16 mouse cellular contexts compared by ENCODE assay signal in genomic region chr15:74413217-74413616, GRCm38 (mm10).
DNase-seq lines count a peak whose midpoint lies in the region; ATAC-seq and TF ChIP-seq lines count a peak whose summit lies in the region.
"Had no signal": no experiment of that assay in that cellular context is flagged by ENCODE, and none has a peak within 500 bp of the region (broad histone marks: within the 10 kb centered on the region; RNA-seq: fewer than 3 reads in every experiment).

No protein-coding gene starts in this region.

- TF ChIP-seq CTCF in lung, embryonic 14.5 days (IDR thresholded peaks at IDR 0.05; ENCODE audit: low read depth), result no peak

- no peak overlapping the region for H3K4me2 ChIP-seq in embryonic facial prominence, embryonic 14.5 days (ENCODE audit: low read depth, low read length)
- H3K4me2 ChIP-seq in lung, embryonic 14.5 days, result no peak overlapping the region
- H3K4me2 ChIP-seq in hindbrain, embryonic 14.5 days (replicated peaks), result no peak overlapping the region
- H3K4me2 ChIP-seq: embryonic facial prominence, embryonic 13.5 days; limb, embryonic 12.5 days; lung, embryonic 15.5 days; stomach, embryonic 15.5 days had no signal

- 60% methylated on average over 9 of the region's 10 CpGs for WGBS in embryonic facial prominence, embryonic 14.5 days
- 73% methylated on average over 10 of the region's 10 CpGs for WGBS in embryonic facial prominence, embryonic 10.5 days
- 36% methylated on average over 10 of the region's 10 CpGs for WGBS in lung, embryonic 14.5 days
- 68% methylated on average over 10 of the region's 10 CpGs for WGBS in hindbrain, embryonic 14.5 days

- peak; percentile 14 for DNase-seq in embryonic facial prominence, embryonic 14.5 days (ENCODE audit: low spot score)
- DNase-seq in embryonic facial prominence, embryonic 10.5 days (ENCODE audit: low spot score), result no peak
- DNase-seq in lung, embryonic 14.5 days, result peak; percentile 33
- no peak for DNase-seq in lung, postnatal 25 days (ENCODE audit: low spot score)
- DNase-seq in layer of hippocampus, adult 9-11 months, result peak; percentile 62
- peak; percentile 31 to 46 for DNase-seq in right cerebral cortex, postnatal 36 days (ENCODE audit: low spot score in 2 of 2)
- no peak for DNase-seq in hindbrain, embryonic 14.5 days (ENCODE audit: low spot score)
- no peak for DNase-seq in urinary bladder, adult 2 months (ENCODE audit: low spot score)
- DNase-seq: adrenal gland, adult 2 months; cerebellum, postnatal 36 days; heart, postnatal 14 days had no signal

- H3K4me3 ChIP-seq in embryonic facial prominence, embryonic 14.5 days (ENCODE audit: low read depth, low read length), result no peak overlapping the region
- H3K4me3 ChIP-seq in embryonic facial prominence, embryonic 10.5 days, result no peak overlapping the region
- H3K4me3 ChIP-seq in lung, embryonic 14.5 days (ENCODE audit: low read depth, low read length), result no peak overlapping the region
- H3K4me3 ChIP-seq in hindbrain, embryonic 14.5 days (replicated peaks; ENCODE audit: low read length), result no peak overlapping the region
- H3K4me3 ChIP-seq: embryonic facial prominence, embryonic 13.5 days; limb, embryonic 12.5 days; lung, embryonic 15.5 days; stomach, embryonic 15.5 days had no signal

- no peak overlapping the region for H3K27ac ChIP-seq in embryonic facial prominence, embryonic 14.5 days (replicated peaks; ENCODE audit: low read depth, low read length)
- no peak overlapping the region for H3K27ac ChIP-seq in embryonic facial prominence, embryonic 10.5 days (replicated peaks)
- H3K27ac ChIP-seq in lung, embryonic 14.5 days (ENCODE audit: low read depth), result no peak overlapping the region
- no peak overlapping the region for H3K27ac ChIP-seq in hindbrain, embryonic 14.5 days
- H3K27ac ChIP-seq: embryonic facial prominence, embryonic 13.5 days; kidney, postnatal 0 days; limb, embryonic 12.5 days; lung, embryonic 15.5 days; stomach, embryonic 15.5 days had no signal

- no peaks in the 10 kb centered on the region for H3K36me3 ChIP-seq in embryonic facial prominence, embryonic 14.5 days (ENCODE audit: control insufficient read depth, insufficient read depth, low read length)
- no peaks in the 10 kb centered on the region for H3K36me3 ChIP-seq in embryonic facial prominence, embryonic 10.5 days (replicated peaks)
- H3K36me3 ChIP-seq in lung, embryonic 14.5 days (ENCODE audit: insufficient read depth), result no peaks in the 10 kb centered on the region
- H3K36me3 ChIP-seq in hindbrain, embryonic 14.5 days (replicated peaks; ENCODE audit: control insufficient read depth, insufficient read depth), result no peaks in the 10 kb centered on the region
- H3K36me3 ChIP-seq: embryonic facial prominence, embryonic 13.5 days; limb, embryonic 12.5 days; lung, embryonic 15.5 days; stomach, embryonic 15.5 days had no signal

- no peak overlapping the region for H3K9ac ChIP-seq in embryonic facial prominence, embryonic 14.5 days (ENCODE audit: low read depth, low read length)
- no peak overlapping the region for H3K9ac ChIP-seq in lung, embryonic 14.5 days
- H3K9ac ChIP-seq in hindbrain, embryonic 14.5 days, result no peak overlapping the region
- H3K9ac ChIP-seq: embryonic facial prominence, embryonic 13.5 days; limb, embryonic 12.5 days; lung, embryonic 15.5 days; stomach, embryonic 15.5 days had no signal

- H3K4me1 ChIP-seq in embryonic facial prominence, embryonic 14.5 days (ENCODE audit: control insufficient read depth, insufficient read depth, low read length), result no peaks in the 10 kb centered on the region
- peaks cover 5% of the 10 kb centered on the region; the same call in 1 of the 2 replicates for H3K4me1 ChIP-seq in embryonic facial prominence, embryonic 10.5 days
- peaks cover 7% of the 10 kb centered on the region; the same call in 1 of the 2 replicates for H3K4me1 ChIP-seq in lung, embryonic 14.5 days (ENCODE audit: insufficient read depth)
- no peaks in the 10 kb centered on the region for H3K4me1 ChIP-seq in hindbrain, embryonic 14.5 days (replicated peaks; ENCODE audit: control insufficient read depth, insufficient read depth, low read length)

- ATAC-seq in embryonic facial prominence, embryonic 14.5 days (ENCODE audit: low read depth), result no peak
- ATAC-seq in lung, embryonic 14.5 days (ENCODE audit: insufficient read depth), result peak; percentile 54; the same call in 1 of the 2 replicates
- ATAC-seq in hindbrain, embryonic 14.5 days (ENCODE audit: low FRiP score), result no peak

- H3K9me3 ChIP-seq in embryonic facial prominence, embryonic 14.5 days (ENCODE audit: control insufficient read depth, low read length), result no peaks in the 10 kb centered on the region
- no peaks in the 10 kb centered on the region for H3K9me3 ChIP-seq in embryonic facial prominence, embryonic 10.5 days
- no peaks in the 10 kb centered on the region for H3K9me3 ChIP-seq in lung, embryonic 14.5 days (ENCODE audit: low read depth, low read length)
- H3K9me3 ChIP-seq in hindbrain, embryonic 14.5 days (ENCODE audit: control insufficient read depth, low read length), result no peaks in the 10 kb centered on the region
- H3K9me3 ChIP-seq: embryonic facial prominence, embryonic 13.5 days; limb, embryonic 12.5 days; lung, embryonic 15.5 days; stomach, embryonic 15.5 days had no signal

- no peaks in the 10 kb centered on the region for H3K27me3 ChIP-seq in embryonic facial prominence, embryonic 14.5 days (replicated peaks; ENCODE audit: control insufficient read depth, insufficient read depth, low read length)
- no peaks in the 10 kb centered on the region for H3K27me3 ChIP-seq in embryonic facial prominence, embryonic 10.5 days (replicated peaks; ENCODE audit: low read depth, poor library complexity, severe bottlenecking)
- no peaks in the 10 kb centered on the region for H3K27me3 ChIP-seq in lung, embryonic 14.5 days (ENCODE audit: insufficient read depth, low read length)
- H3K27me3 ChIP-seq in hindbrain, embryonic 14.5 days (ENCODE audit: control insufficient read depth, insufficient read depth, low read length), result no peaks in the 10 kb centered on the region
- H3K27me3 ChIP-seq: embryonic facial prominence, embryonic 13.5 days; limb, embryonic 12.5 days; lung, embryonic 15.5 days; stomach, embryonic 15.5 days had no signal

Comparison
In these comparisons a context has a peak if more than half of its experiments do, and no peak if none do; other contexts are left out.
1. DNase-seq: peak in embryonic facial prominence, embryonic 14.5 days (single experiment), lung, embryonic 14.5 days (single experiment), layer of hippocampus, adult 9-11 months (single experiment) and right cerebral cortex, postnatal 36 days (2 of 2); none in embryonic facial prominence, embryonic 10.5 days (single experiment), lung, postnatal 25 days (single experiment), hindbrain, embryonic 14.5 days (single experiment) and urinary bladder, adult 2 months (single experiment).